Mouse (Mus musculus) CH12.LX (cell line): ENCODE measurements around the gene Muc4.

Experiments
- CHD2 ChIP-seq: IDR thresholded peaks from 2 replicates; pipeline ENCODE4 v1.6.1; 2011; ENCODE audit warnings: low read length, improper control_type of control experiment
- CTCF ChIP-seq, 2 experiments: IDR thresholded peaks in 1 of 2; conservative IDR thresholded peaks in 1 of 2; 2 replicates each; pipeline ENCODE4 v1.5.1; 2011 to 2012; ENCODE audit warnings: low read depth in 2 of 2, low read length in 2 of 2, improper control_type of control experiment in 1 of 2, inconsistent platforms in 1 of 2, mild to moderate bottlenecking in 1 of 2, moderate library complexity in 1 of 2
- JUN ChIP-seq: IDR thresholded peaks from 2 replicates; pipeline ENCODE4 v1.6.1; 2011; ENCODE audit warnings: low read depth, mild to moderate bottlenecking, low read length, improper control_type of control experiment, moderate library complexity; ENCODE audit not compliant: insufficient read depth
- KAT2A ChIP-seq: IDR thresholded peaks from 2 replicates; pipeline ENCODE4 v1.6.1; 2012; ENCODE audit warnings: low read length, improper control_type of control experiment, inconsistent platforms; ENCODE audit not compliant: insufficient replicate concordance
- MXI1 ChIP-seq: IDR thresholded peaks from 2 replicates; pipeline ENCODE4 v1.6.1; 2011; ENCODE audit warnings: mild to moderate bottlenecking, low read depth, low read length, improper control_type of control experiment
- MYC ChIP-seq: IDR thresholded peaks from 2 replicates; pipeline ENCODE4 v1.6.1; 2011; ENCODE audit warnings: low read depth, mild to moderate bottlenecking, improper control_type of control experiment, low read length
- USF1 ChIP-seq: IDR thresholded peaks from 2 replicates; pipeline ENCODE4 v1.6.1; 2014; ENCODE audit warnings: low read depth, mild to moderate bottlenecking, inconsistent platforms, low read length, improper control_type of control experiment
- ZC3H11A ChIP-seq: IDR thresholded peaks from 2 replicates; pipeline ENCODE4 v1.6.1; 2012; ENCODE audit warnings: low read depth, mild to moderate bottlenecking, inconsistent platforms, low read length, improper control_type of control experiment

- no peak for TF ChIP-seq CTCF (conservative IDR thresholded peaks at IDR 0.05 in 1 of 2, IDR thresholded peaks at IDR 0.05 in 1 of 2; ENCODE audit: low read depth in 2 of 2, low read length in 2 of 2)
- no peak for TF ChIP-seq CHD2
- no peak for TF ChIP-seq KAT2A
- TF ChIP-seq JUN, result no peak
- TF ChIP-seq ZC3H11A, result no peak
- no peak for TF ChIP-seq USF1
- no peak for TF ChIP-seq MXI1
- TF ChIP-seq MYC, result no peak
Measured at GRCm38 (mm10) chr16:32703312-32703912, 32.3 kb upstream of the Muc4 start.
